Mouse (Mus musculus): ENCODE measurements at regions not wholly inside any gene's neighbourhood (a gene's known extent, or its start where the extent isn't known, plus 50 kb on each side); places are given as distances from the start of the nearest gene placed in this dataset.

GRCm38 (mm10) chr3:136376893-136377292, 51.0 kb upstream of the Bank1 start:
- DNase-seq (ENCODE audit: low read depth, low spot score): no peak
- H3K79me2 ChIP-seq (ENCODE audit: control insufficient read depth, insufficient read depth, low read length, poor library complexity): no peaks in the 10 kb centered on the region
- TF ChIP-seq ZKSCAN1 (IDR thresholded peaks at IDR 0.05; ENCODE audit: low read depth, low read length): no peak
- TF ChIP-seq MXI1 (IDR thresholded peaks at IDR 0.05; ENCODE audit: low read depth, low read length): no peak
- no peak for TF ChIP-seq TBP (IDR thresholded peaks at IDR 0.05; ENCODE audit: low read depth, low read length)
- no peak for TF ChIP-seq TCF12 (IDR thresholded peaks at IDR 0.05; ENCODE audit: low read depth, low read length)
- no peak for TF ChIP-seq MYB (IDR thresholded peaks at IDR 0.05; ENCODE audit: low read depth, low read length)
- TF ChIP-seq JUND (IDR thresholded peaks at IDR 0.05; ENCODE audit: low read depth, low read length): no peak

More at GRCm38 (mm10) chr3:136376893-136377292, 51.0 kb upstream of the Bank1 start:
- Histone ChIP-seq H3K27ac (ENCODE audit: control insufficient read depth, low read depth, low read length) (no peak overlapping the region), H3K9ac (ENCODE audit: control insufficient read depth, low read depth, low read length, poor library complexity, severe bottlenecking) (no peak overlapping the region), H3K4me1 (ENCODE audit: control insufficient read depth in 1 of 2, insufficient read depth in 2 of 2, low read length in 2 of 2) (no peaks in the 10 kb centered on the region), H3K4me3 (ENCODE audit: control insufficient read depth in 1 of 2, insufficient read depth in 1 of 2, low read depth in 2 of 2, low read length in 2 of 2) (no peak overlapping the region), H3K36me3 (ENCODE audit: control insufficient read depth in 1 of 2, insufficient read depth in 2 of 2, low read length in 2 of 2) (no peaks in the 10 kb centered on the region), H3K9me3 (replicated peaks; ENCODE audit: insufficient read depth, low read length) (no peaks in the 10 kb centered on the region), H3K27me3 (ENCODE audit: control insufficient read depth in 1 of 2, insufficient read depth in 2 of 2, low read length in 2 of 2) (no peaks in the 10 kb centered on the region)
